Mouse (Mus musculus): ENCODE data around the gene Gse1. TPM values are rescaled to one million over a fixed set of nuclear protein-coding genes. Genes with fewer than 3 reads are reported as not detected.
A peak's percentile ranks its signal among the peaks of the same experiment; 100 is the strongest.

Gene Gse1
- total and polyA plus RNA-seq, 3 experiments: 12.1 to 24.3 (median 21.0) TPM

DNA sequence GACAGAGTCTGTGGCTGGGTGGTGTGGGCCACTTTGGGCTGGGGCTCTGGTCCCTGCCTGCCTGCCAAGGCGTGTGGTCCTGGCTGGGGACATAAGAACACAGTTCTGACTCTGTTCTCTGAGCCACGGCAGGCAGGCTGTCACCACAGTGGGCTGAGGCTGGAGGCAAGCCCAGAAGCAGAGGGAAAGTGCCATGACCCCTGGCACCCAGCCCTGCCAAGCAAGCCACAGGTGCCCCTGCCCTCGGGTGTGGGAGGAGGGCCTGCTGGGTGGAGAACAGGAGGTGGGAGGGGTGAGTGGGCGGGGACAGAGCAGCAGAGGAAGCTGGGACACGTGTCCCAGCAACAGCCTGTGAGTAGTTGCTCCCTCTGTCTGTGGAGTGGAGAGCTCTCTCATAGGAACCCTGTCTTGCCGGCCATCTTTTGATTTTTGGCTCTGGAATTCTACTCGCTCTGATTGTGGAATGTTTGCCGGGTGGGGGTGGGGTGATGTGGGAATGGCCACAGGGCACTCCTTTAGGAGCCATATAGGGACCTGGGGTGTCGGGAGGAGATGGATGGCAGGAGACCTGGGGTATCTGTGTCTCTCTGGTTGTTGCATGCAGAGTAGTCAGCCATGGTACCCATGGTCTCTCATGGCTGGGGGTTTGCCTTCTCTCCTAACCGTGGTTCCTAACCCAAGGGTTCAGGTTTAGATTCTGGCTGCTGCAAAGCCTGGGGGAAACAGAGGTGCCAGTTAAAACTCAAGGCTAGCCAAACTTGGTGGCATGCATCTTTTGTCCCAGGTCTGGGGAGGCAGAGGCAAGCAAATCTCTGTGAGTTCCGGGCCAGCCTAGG is 140.8 kb downstream of the Gse1 start:
- no peak overlapping the region for H3K4me3 ChIP-seq
- H3K36me3 ChIP-seq (ENCODE audit: control insufficient read depth, insufficient read depth, low read length): no peaks in the 10 kb centered on the region
- no peaks in the 10 kb centered on the region for H3K27me3 ChIP-seq (ENCODE audit: control insufficient read depth, insufficient read depth, low read length)
- WGBS: 18% methylated on average over 11 of the region's 11 CpGs
- peak; percentile 86 to 92 for DNase-seq
- no peak for TF ChIP-seq POLR2A (IDR thresholded peaks at IDR 0.05; ENCODE audit: insufficient read depth, low read depth, low read length)
- peak; percentile 85 for TF ChIP-seq EP300 (IDR thresholded peaks at IDR 0.05; ENCODE audit: insufficient read depth, low read depth, low read length)
- TF ChIP-seq CTCF (IDR thresholded peaks at IDR 0.05): peak; percentile 70
- peak overlapping the region; percentile 70 for H3K27ac ChIP-seq
- peaks cover 43% of the 10 kb centered on the region for H3K4me1 ChIP-seq (ENCODE audit: control insufficient read depth, insufficient read depth, low read length)
- H3K79me2 ChIP-seq (replicated peaks; ENCODE audit: control insufficient read depth, insufficient read depth, low read length): no peaks in the 10 kb centered on the region
- no peak overlapping the region for H3K9ac ChIP-seq (ENCODE audit: low read depth, low read length)
- intact Hi-C loops (cut with DNase I): loop anchor here (5.0 kb wide), 1 partner anchor 48 kb away; no protein-coding TSS in a partner anchor

DNA sequence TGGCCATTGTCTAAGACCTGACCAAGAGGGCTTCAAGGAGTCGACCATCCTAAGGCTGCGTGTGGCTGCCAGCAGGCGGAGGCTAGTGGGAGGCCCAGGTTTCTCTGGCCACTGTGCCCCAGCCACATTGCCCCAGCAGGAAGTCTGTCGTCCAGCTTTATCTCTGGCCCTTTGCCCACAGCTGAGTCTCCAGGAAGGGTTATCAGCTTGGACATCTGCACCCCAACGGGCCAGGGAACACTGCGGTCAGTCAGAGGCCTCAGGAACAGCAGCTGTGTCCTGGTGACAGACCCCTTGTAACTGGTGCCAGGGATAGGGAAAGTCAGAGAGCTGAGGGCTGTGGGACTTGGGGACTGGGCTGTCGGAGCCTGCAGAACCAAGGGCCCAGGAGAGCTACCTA is 141.7 kb downstream of the Gse1 start:
- H3K9ac ChIP-seq (ENCODE audit: low read depth, low read length): no peak overlapping the region
- no peak overlapping the region for H3K4me3 ChIP-seq
- peaks cover 34% of the 10 kb centered on the region for H3K4me1 ChIP-seq (ENCODE audit: control insufficient read depth, insufficient read depth, low read length)
- intact Hi-C loops (cut with DNase I): loop anchor here (5.0 kb wide), 1 partner anchor 47 kb away; no protein-coding TSS in a partner anchor
- no peaks in the 10 kb centered on the region for H3K79me2 ChIP-seq (replicated peaks; ENCODE audit: control insufficient read depth, insufficient read depth, low read length)
- WGBS: 27% methylated on average over 7 of the region's 7 CpGs
- H3K27ac ChIP-seq: peak overlapping the region; percentile 68
- H3K27me3 ChIP-seq (ENCODE audit: control insufficient read depth, insufficient read depth, low read length): no peaks in the 10 kb centered on the region
- TF ChIP-seq EP300 (IDR thresholded peaks at IDR 0.05; ENCODE audit: insufficient read depth, low read depth, low read length) (peak; percentile 88), POLR2A (IDR thresholded peaks at IDR 0.05; ENCODE audit: insufficient read depth, low read depth, low read length) (no peak), CTCF (IDR thresholded peaks at IDR 0.05) (peak; percentile 16; the same call in 1 of the 2 replicates)
- peak; percentile 63 to 70 for DNase-seq
- H3K36me3 ChIP-seq (ENCODE audit: control insufficient read depth, insufficient read depth, low read length): no peaks in the 10 kb centered on the region

DNA sequence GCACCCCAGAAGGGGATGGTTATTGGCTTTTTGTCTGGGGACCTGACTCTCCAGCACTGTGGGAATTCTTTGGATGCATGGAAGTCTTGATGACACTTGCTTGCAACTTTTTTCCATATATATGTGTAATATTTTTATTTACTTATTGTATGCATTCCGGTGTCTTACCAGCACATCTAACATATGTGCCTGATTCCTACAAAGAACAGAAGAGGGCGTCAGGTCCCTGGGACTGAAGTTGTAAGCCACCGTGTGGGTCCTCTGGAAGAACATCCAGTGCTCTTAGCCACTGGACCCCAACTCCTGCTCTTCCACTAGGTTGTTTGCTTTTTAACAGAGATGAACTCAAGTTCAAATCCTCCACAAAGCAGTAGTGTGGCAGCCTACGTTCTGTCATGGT is 142.2 kb downstream of the Gse1 start:
- H3K4me1 ChIP-seq (ENCODE audit: control insufficient read depth, insufficient read depth, low read length): peaks cover 30% of the 10 kb centered on the region
- intact Hi-C loops (cut with DNase I): no loop called here
- no peaks in the 10 kb centered on the region for H3K79me2 ChIP-seq (replicated peaks; ENCODE audit: control insufficient read depth, insufficient read depth, low read length)
- 84% methylated on average over 4 of the region's 4 CpGs for WGBS
- H3K27me3 ChIP-seq (ENCODE audit: control insufficient read depth, insufficient read depth, low read length): no peaks in the 10 kb centered on the region
- peak overlapping the region; percentile 68 for H3K27ac ChIP-seq
- H3K9ac ChIP-seq (ENCODE audit: low read depth, low read length): no peak overlapping the region
- TF ChIP-seq EP300 (IDR thresholded peaks at IDR 0.05; ENCODE audit: insufficient read depth, low read depth, low read length) (no peak), CTCF (IDR thresholded peaks at IDR 0.05) (peak; percentile 33)
- no peak overlapping the region for H3K4me3 ChIP-seq
- DNase-seq: no peak
- H3K36me3 ChIP-seq (ENCODE audit: control insufficient read depth, insufficient read depth, low read length): no peaks in the 10 kb centered on the region

DNA sequence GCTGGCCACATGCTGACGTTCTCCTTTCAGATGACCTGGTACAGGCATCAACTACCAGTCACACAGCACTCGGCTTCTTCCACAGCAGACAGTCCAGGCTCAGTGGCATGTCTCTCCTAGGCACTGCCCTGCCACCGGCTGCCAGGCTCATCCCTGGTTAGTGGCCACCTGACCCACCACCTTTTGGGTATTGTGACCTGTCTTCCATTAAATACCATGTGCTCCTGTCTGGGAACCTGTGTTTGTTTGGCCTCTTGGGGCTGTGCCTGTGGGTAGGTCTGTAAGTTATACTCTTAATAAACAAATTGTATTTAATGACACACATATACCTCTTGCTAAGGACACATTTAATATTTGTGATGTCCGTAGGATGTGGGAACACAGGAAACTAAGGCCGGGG is 142.9 kb downstream of the Gse1 start:
- Histone ChIP-seq H3K36me3 (ENCODE audit: control insufficient read depth, insufficient read depth, low read length) (no peaks in the 10 kb centered on the region), H3K4me3 (no peak overlapping the region), H3K27me3 (ENCODE audit: control insufficient read depth, insufficient read depth, low read length) (no peaks in the 10 kb centered on the region), H3K79me2 (replicated peaks; ENCODE audit: control insufficient read depth, insufficient read depth, low read length) (no peaks in the 10 kb centered on the region), H3K9ac (ENCODE audit: low read depth, low read length) (no peak overlapping the region), H3K4me1 (ENCODE audit: control insufficient read depth, insufficient read depth, low read length) (peaks cover 28% of the 10 kb centered on the region), H3K27ac (no peak overlapping the region)
- intact Hi-C loops (cut with DNase I): no loop called here
- WGBS: 60% methylated on average over 5 of the region's 5 CpGs
- no peak for DNase-seq
- TF ChIP-seq CTCF (IDR thresholded peaks at IDR 0.05) (no peak), EP300 (IDR thresholded peaks at IDR 0.05; ENCODE audit: insufficient read depth, low read depth, low read length) (no peak), POLR2A (IDR thresholded peaks at IDR 0.05; ENCODE audit: insufficient read depth, low read depth, low read length) (no peak)

DNA sequence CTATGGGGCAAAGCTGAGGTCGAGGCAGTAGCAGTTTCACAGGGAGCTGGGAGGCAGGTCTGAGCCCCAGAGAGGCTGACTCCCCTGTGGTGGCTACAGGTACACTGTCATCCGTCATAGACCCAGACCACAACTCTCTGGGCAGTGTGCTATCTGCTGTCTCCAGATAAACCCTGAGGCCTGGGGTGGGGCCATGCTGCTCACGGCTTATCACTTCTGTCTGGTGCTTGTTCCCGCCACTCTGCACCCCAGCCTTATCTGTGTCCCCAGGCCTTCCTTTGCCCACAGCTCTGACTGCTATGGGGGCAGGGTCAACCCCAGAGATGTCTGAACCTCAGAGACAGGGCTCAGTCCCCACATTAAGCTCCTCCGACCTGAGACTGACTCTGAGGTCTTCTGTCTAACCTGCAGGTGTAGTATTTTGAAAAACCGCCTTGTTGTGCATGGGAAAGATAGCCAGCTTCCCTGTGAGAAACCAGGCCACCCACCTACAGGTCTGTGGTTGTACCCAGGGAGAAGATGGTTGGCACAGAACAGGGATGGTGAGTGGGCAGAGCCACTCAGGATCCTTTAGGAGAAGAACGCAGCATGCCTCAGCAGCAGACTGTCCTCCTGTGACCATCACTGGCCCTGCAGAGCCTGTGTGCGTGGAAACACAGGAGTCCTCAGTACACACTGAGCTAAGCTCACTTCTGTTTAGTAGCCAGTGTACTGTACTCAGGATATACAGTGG is 143.6 kb downstream of the Gse1 start:
- Histone ChIP-seq H3K27me3 (ENCODE audit: control insufficient read depth, insufficient read depth, low read length) (no peaks in the 10 kb centered on the region), H3K79me2 (replicated peaks; ENCODE audit: control insufficient read depth, insufficient read depth, low read length) (no peaks in the 10 kb centered on the region), H3K27ac (no peak overlapping the region), H3K4me3 (no peak overlapping the region), H3K9ac (ENCODE audit: low read depth, low read length) (no peak overlapping the region), H3K4me1 (ENCODE audit: control insufficient read depth, insufficient read depth, low read length) (peaks cover 28% of the 10 kb centered on the region), H3K36me3 (ENCODE audit: control insufficient read depth, insufficient read depth, low read length) (no peaks in the 10 kb centered on the region)
- 58% methylated on average over 8 of the region's 8 CpGs for WGBS
- intact Hi-C loops (cut with DNase I): no loop called here
- no peak for TF ChIP-seq POLR2A (IDR thresholded peaks at IDR 0.05; ENCODE audit: insufficient read depth, low read depth, low read length)
- TF ChIP-seq CTCF (IDR thresholded peaks at IDR 0.05): no peak
- TF ChIP-seq EP300 (IDR thresholded peaks at IDR 0.05; ENCODE audit: insufficient read depth, low read depth, low read length): no peak
- DNase-seq: no peak

DNA sequence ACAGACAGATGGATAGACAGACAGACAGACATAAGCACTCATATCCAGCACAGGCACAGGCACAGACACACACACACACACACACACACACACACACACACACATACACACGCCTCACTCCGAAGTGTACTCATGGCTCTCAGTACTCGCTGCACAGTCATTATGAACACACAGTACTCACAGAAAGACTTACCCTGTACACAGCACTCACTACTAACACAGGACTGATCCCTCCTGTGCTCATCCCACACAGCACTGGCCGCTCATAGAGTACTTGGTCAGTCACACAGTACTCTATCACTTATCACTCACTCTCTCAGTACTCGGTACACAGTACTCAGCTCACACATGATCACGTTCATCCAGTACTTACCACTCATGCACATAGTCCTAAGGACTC is 144.4 kb downstream of the Gse1 start:
- DNase-seq: no peak
- no peaks in the 10 kb centered on the region for H3K79me2 ChIP-seq (replicated peaks; ENCODE audit: control insufficient read depth, insufficient read depth, low read length)
- H3K36me3 ChIP-seq (ENCODE audit: control insufficient read depth, insufficient read depth, low read length): no peaks in the 10 kb centered on the region
- intact Hi-C loops (cut with DNase I): no loop called here
- TF ChIP-seq EP300 (IDR thresholded peaks at IDR 0.05; ENCODE audit: insufficient read depth, low read depth, low read length) (no peak), CTCF (IDR thresholded peaks at IDR 0.05) (no peak), POLR2A (IDR thresholded peaks at IDR 0.05; ENCODE audit: insufficient read depth, low read depth, low read length) (no peak)
- no peak overlapping the region for H3K27ac ChIP-seq
- no peaks in the 10 kb centered on the region for H3K27me3 ChIP-seq (ENCODE audit: control insufficient read depth, insufficient read depth, low read length)
- H3K4me1 ChIP-seq (ENCODE audit: control insufficient read depth, insufficient read depth, low read length): peaks cover 28% of the 10 kb centered on the region
- H3K9ac ChIP-seq (ENCODE audit: low read depth, low read length): no peak overlapping the region
- no peak overlapping the region for H3K4me3 ChIP-seq
- 96% methylated on average over 6 of the region's 6 CpGs for WGBS

Measured in heart, adult 2 months (tissue).